Mouse (Mus musculus) neural tube, embryonic 14.5 days (tissue): Measurements from ENCODE around the gene Mgll. TPM values are rescaled to one million over a fixed set of nuclear protein-coding genes. Genes with fewer than 3 reads are reported as not detected.

Source experiments
- ATAC-seq: fragments of 200-750 bp; cut with Nextera tagmentation; 2 replicates; pipeline ENCODE4 v1.8.0; 2017; ENCODE audit warnings: low read depth, mild to moderate bottlenecking, moderate TSS enrichment, moderate library complexity
- H3K27ac ChIP-seq: fragments of 300-500 bp; sonication (generic); 2 replicates; pipeline ENCODE4 v1.5.1; 2014; ENCODE audit warnings: low read depth, mild to moderate bottlenecking, control low read depth, low read length, moderate library complexity, mixed read lengths
- H3K27me3 ChIP-seq: fragments of 300-500 bp; sonication (generic); 2 replicates; pipeline ENCODE4 v1.6.1; 2014; ENCODE audit warnings: low read length; ENCODE audit not compliant: control insufficient read depth, insufficient read depth
- H3K36me3 ChIP-seq: fragments of 300-500 bp; sonication (generic); 2 replicates; pipeline ENCODE4 v1.6.1; 2014; ENCODE audit warnings: low read length, mixed read lengths; ENCODE audit not compliant: control insufficient read depth, insufficient read depth
- H3K4me1 ChIP-seq: fragments of 300-500 bp; sonication (generic); 2 replicates; pipeline ENCODE4 v1.6.1; 2014; ENCODE audit warnings: low read length; ENCODE audit not compliant: control insufficient read depth, insufficient read depth
- H3K4me2 ChIP-seq: fragments of 300-500 bp; sonication (generic); 2 replicates; pipeline ENCODE4 v1.6.1; 2014; ENCODE audit warnings: mild to moderate bottlenecking, low read depth, low read length, control low read depth
- H3K4me3 ChIP-seq: fragments of 300-500 bp; sonication (generic); 2 replicates; pipeline ENCODE4 v1.5.1; 2014; ENCODE audit warnings: low read depth, low read length, control low read depth, mixed read lengths
- H3K9ac ChIP-seq: fragments of 300-500 bp; sonication (generic); replicated peaks from 2 replicates; pipeline ENCODE4 v1.6.1; 2014; ENCODE audit warnings: low read depth, mild to moderate bottlenecking, control low read depth, low read length, mixed read lengths
- H3K9me3 ChIP-seq: fragments of 300-500 bp; sonication (generic); 2 replicates; pipeline ENCODE4 v1.6.1; 2016; ENCODE audit warnings: low read length; ENCODE audit not compliant: control insufficient read depth
- WGBS: fragments of 180-500 bp; shearing (Covaris S2); extraction: QIAGEN DNeasy Blood & Tissue Kit; methylation state at CpG from one replicate; pipeline ENCODE4 v1.1.7; 2014; 5-methylcytosine and 5-hydroxymethylcytosine counted together
- polyA plus RNA-seq: library from polyadenylated mRNA; unstranded; fragments of >200 nt; fragmentation: Nextera tagmentation; extraction: Ambion mirVana; gene quantifications from 2 replicates; pipeline ENCODE4 v1.2.1, GENCODE M21; 2014

Gene Mgll
- polyA plus RNA-seq, 1 experiment from 2014 or later: 73.4 TPM

DNA sequence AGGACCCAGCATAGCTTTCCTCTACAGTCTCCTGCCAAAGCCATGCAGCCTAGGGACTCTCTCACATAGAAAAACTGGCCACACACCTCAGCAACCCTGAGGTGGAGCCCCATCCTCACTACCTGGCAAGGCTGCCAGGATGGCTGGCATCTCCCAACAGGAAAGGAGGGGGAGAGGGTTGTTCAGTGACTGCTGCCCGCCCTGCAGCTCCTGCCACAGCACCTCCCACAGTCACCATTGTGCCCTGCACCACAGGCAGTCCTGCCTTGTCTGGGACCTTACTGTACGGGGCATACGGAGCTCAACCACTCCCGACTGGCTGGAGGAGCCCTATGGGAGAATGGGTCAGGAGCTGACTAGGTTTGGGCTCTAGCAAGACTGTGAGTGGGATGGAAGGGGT lies 57.7 kb downstream of the Mgll start:
- Histone ChIP-seq H3K4me3 (no peak overlapping the region), H3K4me1 (peaks cover 8% of the 10 kb centered on the region; the same call in 1 of the 2 replicates), H3K4me2 (no peak overlapping the region), H3K36me3 (no peaks in the 10 kb centered on the region), H3K9me3 (no peaks in the 10 kb centered on the region), H3K27me3 (no peaks in the 10 kb centered on the region), H3K9ac (no peak overlapping the region), H3K27ac (no peak overlapping the region)
- 49% methylated on average over 4 of the region's 4 CpGs for WGBS
- ATAC-seq: no peak

DNA sequence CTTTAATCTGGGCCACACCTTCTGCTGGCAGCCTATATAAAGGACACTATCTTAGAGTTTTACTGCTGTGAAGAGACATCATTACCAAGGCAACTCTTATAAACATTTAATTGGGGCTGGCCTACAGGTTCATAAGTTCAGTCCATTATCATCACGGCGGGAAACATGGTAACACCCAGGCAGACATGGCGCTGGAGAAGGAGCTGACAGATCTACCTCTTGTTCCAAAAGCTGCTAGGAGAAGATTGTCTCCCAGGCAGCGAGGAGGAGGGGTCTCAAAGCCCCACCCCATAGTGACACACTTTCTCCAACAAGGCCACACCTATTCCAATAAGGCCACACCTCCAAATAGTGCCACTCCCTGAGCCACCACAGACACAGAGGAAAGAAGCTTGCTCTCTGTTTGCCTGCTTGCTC lies 58.8 kb downstream of the Mgll start:
- Histone ChIP-seq H3K9me3 (no peaks in the 10 kb centered on the region), H3K4me3 (no peak overlapping the region), H3K9ac (no peak overlapping the region), H3K4me2 (no peak overlapping the region), H3K27me3 (no peaks in the 10 kb centered on the region), H3K27ac (no peak overlapping the region), H3K36me3 (no peaks in the 10 kb centered on the region), H3K4me1 (peaks cover 18% of the 10 kb centered on the region)
- 43% methylated on average over 4 of the region's 4 CpGs for WGBS
- no peak for ATAC-seq

DNA sequence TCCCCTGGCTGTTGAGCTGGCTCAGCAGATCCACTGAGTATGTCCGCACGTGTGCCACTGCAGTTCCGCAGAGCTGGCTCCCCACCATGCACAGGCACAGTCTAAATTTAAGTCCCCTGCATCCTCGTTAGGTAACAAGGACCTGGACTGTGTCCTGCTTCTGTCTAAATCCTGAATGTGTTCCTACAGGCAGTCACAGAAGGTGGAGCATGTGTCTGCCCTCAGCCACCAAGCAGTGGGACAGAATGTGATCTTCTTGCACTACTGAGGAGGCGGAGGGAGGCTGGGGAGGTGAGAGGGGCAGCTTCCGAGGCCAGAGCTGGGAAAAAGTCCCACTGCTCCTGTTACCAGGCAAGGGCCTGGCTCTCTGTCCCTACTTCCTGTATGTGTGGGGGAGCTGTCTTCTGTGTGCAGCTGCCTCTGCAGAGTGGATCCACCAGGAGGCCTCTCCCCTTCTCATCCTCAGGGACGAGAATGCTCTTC lies 60.5 kb downstream of the Mgll start:
- Histone ChIP-seq H3K9me3 (no peaks in the 10 kb centered on the region), H3K27me3 (no peaks in the 10 kb centered on the region), H3K4me1 (peaks cover 23% of the 10 kb centered on the region), H3K9ac (no peak overlapping the region), H3K4me2 (no peak overlapping the region), H3K27ac (no peak overlapping the region), H3K36me3 (no peaks in the 10 kb centered on the region), H3K4me3 (no peak overlapping the region)
- 74% methylated on average over 7 of the region's 7 CpGs for WGBS
- ATAC-seq: no peak

DNA sequence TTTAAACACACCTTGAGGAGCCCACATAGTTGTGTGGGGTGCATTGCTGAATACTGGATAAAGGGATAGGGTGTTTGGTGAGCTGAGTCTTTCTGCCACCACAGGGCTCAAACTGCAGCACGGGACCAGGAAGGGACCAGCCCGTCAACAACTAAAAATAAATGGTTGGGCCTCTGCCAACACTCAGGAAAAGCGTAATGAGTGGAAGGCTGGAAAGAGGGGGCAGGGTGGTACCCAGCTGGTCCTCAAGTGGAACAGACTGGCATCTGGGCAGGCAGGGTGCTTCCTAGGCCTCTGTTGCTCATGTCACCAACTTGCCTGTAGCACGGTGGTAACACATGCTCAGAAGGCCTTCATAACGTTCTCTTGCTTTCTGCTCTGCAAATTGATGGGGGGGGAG lies 61.1 kb downstream of the Mgll start:
- Histone ChIP-seq H3K4me2 (no peak overlapping the region), H3K36me3 (no peaks in the 10 kb centered on the region), H3K4me3 (no peak overlapping the region), H3K9me3 (no peaks in the 10 kb centered on the region), H3K27me3 (no peaks in the 10 kb centered on the region), H3K27ac (no peak overlapping the region), H3K4me1 (peaks cover 23% of the 10 kb centered on the region), H3K9ac (no peak overlapping the region)
- ATAC-seq: no peak
- 47% methylated on average over 5 of the region's 5 CpGs for WGBS

DNA sequence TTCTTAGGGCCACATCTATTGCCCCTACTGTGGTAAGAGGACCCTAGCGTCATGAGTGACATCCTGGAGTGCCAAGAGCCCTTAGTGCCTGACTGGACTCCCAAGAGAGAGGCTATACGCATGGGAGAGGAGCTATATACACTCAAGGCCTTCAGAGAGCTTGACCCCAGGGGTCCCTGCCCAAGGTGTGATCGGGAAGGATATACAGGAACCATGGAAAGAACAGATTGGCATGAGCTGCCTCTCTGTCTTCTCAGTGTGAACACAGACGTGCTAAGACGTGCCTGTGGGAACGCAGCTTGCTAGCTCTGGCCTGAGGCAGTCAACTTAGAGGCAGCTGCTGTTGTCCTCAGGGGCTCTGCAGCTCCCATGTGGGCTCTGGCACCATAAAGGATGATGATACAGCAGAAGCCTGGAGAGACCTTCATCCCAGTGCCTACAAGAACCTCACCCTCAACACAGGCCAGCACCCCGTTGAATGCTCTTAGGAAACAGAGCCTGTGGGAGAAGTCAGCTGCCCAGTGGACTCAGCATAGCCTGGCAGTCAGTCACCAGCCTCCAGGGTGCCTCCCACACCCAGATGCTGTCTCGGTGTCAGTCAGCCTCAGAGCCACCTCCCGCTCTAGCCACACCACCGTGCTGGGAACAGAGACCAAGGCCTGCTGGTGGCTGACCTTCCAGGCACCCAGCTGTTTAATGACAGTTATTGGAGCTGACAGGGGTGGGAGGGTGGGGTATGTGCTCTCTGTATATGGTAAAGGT lies 61.8 kb downstream of the Mgll start:
- 55% methylated on average over 10 of the region's 10 CpGs for WGBS
- H3K27ac ChIP-seq: no peak overlapping the region

DNA sequence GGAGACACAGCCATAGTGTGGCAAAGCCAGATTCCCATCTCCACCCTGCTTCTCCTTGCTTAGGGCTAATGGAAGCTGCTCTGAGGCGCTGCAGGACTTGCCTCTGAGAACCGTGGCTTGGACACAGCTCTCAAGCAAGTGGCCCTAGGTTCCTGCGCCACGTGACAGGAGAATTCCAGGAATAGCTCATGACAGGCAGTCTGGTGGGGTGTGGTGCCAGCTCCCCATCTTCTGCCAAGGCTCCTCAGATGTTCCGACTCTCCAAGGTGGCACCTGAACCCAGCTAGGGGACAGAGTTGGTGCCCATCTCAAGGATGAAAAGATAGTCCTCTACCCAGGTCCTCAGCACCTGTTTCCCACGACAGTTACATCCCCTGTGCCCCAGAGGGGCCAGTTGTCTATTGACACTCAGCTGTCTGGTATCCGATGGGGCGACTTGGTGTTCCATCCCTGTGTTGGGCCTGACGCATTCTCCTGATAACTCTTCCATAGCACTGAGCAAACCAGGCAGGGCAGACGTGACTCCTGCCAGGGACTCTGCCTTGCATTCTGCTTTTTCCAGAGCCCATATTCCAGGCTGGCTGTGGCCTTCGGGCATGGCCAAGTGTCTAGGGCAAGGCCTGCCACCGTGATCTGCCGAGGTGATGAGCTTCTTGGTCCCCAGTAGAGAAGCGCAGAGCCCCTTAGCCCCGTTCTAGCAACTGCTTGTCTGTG lies 62.7 kb downstream of the Mgll start:
- Histone ChIP-seq H3K9ac (no peak overlapping the region), H3K4me3 (no peak overlapping the region), H3K4me1 (peaks cover 23% of the 10 kb centered on the region), H3K4me2 (no peak overlapping the region), H3K27me3 (no peaks in the 10 kb centered on the region), H3K27ac (no peak overlapping the region), H3K36me3 (no peaks in the 10 kb centered on the region), H3K9me3 (no peaks in the 10 kb centered on the region)
- no peak for ATAC-seq
- WGBS: 87% methylated on average over 15 of the region's 15 CpGs

More for the DNA sequence above, 61.8 kb downstream of the Mgll start:
- no peaks in the 10 kb centered on the region for H3K9me3 ChIP-seq
- peaks cover 23% of the 10 kb centered on the region for H3K4me1 ChIP-seq
- H3K27me3 ChIP-seq: no peaks in the 10 kb centered on the region
- no peak overlapping the region for H3K4me2 ChIP-seq
- no peak for ATAC-seq
- no peak overlapping the region for H3K9ac ChIP-seq
- H3K4me3 ChIP-seq: no peak overlapping the region
- H3K36me3 ChIP-seq: no peaks in the 10 kb centered on the region

DNA sequence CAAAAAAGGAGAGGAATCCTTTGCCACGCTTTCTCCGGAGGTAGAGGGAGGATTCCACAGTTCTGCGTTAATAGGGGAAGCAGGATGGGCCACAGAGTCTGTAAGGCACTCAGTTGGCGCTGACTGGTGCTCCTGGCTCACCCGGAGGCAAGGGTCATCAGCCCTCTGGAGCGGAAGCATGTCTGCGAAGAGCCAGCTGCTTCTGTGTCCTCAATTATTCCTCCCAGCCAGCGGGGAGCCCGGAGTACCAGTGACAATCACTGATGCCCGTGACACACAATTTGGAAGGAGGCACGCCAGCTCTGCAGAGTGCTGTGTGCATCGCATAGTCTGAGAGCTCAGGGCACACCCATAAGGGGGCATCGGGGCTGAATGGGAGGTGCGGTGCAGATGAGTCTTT lies 63.3 kb downstream of the Mgll start:
- 28% methylated on average over 14 of the region's 14 CpGs for WGBS
- ATAC-seq: no peak
- Histone ChIP-seq H3K36me3 (no peaks in the 10 kb centered on the region), H3K4me1 (peaks cover 27% of the 10 kb centered on the region), H3K27ac (no peak overlapping the region), H3K9me3 (no peaks in the 10 kb centered on the region), H3K27me3 (no peaks in the 10 kb centered on the region), H3K4me3 (no peak overlapping the region), H3K4me2 (no peak overlapping the region), H3K9ac (peak overlapping the region; percentile 37; the same call in 1 of the 2 replicates)

DNA sequence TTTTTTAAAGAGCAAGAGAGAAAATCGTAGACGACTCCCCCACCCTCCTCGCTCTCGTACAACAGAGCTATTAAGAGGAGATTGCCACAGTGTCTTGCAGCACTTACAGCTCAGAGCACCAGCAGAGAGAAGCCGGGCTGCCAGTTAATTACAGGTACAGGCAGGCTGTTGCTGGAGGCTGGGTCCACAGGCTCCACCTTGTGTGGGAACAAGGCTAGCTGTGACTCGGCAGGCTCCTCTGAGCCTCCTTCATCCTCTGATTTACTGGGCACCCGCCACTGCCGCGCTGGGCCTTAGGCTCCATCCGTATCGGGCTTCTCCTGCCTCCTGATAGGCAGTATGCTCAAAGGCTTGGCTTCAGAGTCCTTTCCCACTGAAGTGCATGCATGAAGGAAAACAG lies 64.0 kb downstream of the Mgll start:
- Histone ChIP-seq H3K9ac (no peak overlapping the region), H3K27me3 (no peaks in the 10 kb centered on the region), H3K4me2 (no peak overlapping the region), H3K27ac (no peak overlapping the region), H3K4me1 (peaks cover 34% of the 10 kb centered on the region), H3K9me3 (no peaks in the 10 kb centered on the region), H3K36me3 (no peaks in the 10 kb centered on the region), H3K4me3 (no peak overlapping the region)
- 29% methylated on average over 11 of the region's 11 CpGs for WGBS
- ATAC-seq: peak; percentile 62

DNA sequence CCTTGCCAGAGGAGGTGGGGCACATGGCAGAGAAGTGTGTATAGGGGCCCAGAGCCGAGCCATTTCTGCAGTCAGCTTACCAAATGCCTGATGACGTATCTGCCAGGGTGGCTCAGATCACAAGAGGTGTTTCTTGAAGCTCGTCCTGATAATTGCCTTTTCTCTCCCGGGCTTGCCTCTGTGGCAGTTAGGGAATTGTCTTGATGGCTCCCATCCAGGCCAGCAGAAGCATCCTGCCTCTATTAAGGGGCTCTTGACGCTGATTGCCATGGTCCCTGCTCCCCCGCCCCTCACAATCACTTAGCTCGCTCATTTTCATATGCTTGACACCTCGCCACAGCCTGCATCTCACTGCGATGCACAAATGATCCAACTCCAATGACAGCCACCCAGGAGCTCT lies 67.1 kb downstream of the Mgll start:
- ATAC-seq: no peak
- H3K4me1 ChIP-seq: peaks cover 29% of the 10 kb centered on the region
- H3K27me3 ChIP-seq: no peaks in the 10 kb centered on the region
- H3K4me2 ChIP-seq: no peak overlapping the region
- no peak overlapping the region for H3K27ac ChIP-seq
- WGBS: 11% methylated on average over 9 of the region's 9 CpGs
- H3K36me3 ChIP-seq: no peaks in the 10 kb centered on the region
- H3K9ac ChIP-seq: no peak overlapping the region
- H3K9me3 ChIP-seq: no peaks in the 10 kb centered on the region
- no peak overlapping the region for H3K4me3 ChIP-seq
